Mouse (Mus musculus): ENCODE measurements around the gene Pkd1l2.

The Pkd1l2 gene

GRCm38 (mm10) chr8:117082399-117082872 lies at the start of gene Pkd1l2:
TSS of gene Pkd1l2 (minus strand) at chr8:117082449.
- no peak for DNase-seq (ENCODE audit: low spot score)

GRCm38 (mm10) chr8:117127063-117127462 lies 44.8 kb upstream of the Pkd1l2 start:
- DNase-seq (ENCODE audit: low spot score), result no peak

- DNase-seq (ENCODE audit: low spot score), result no peak
These were observed 44.2 kb upstream of the Pkd1l2 start for GRCm38 (mm10) chr8:117126411-117126810.

GRCm38 (mm10) chr8:117125854-117126253 lies 43.6 kb upstream of the Pkd1l2 start:
- DNase-seq (ENCODE audit: low spot score), result no peak

GRCm38 (mm10) chr8:117123850-117124633 lies 41.8 kb upstream of the Pkd1l2 start:
- DNase-seq (ENCODE audit: low spot score), result no peak

- DNase-seq (ENCODE audit: low spot score), result no peak
These were observed 39.0 kb upstream of the Pkd1l2 start for GRCm38 (mm10) chr8:117121277-117121676.

- no peak for DNase-seq (ENCODE audit: low spot score)
These were observed 36.2 kb upstream of the Pkd1l2 start for GRCm38 (mm10) chr8:117118409-117118808.

GRCm38 (mm10) chr8:117116534-117116933 lies 34.3 kb upstream of the Pkd1l2 start:
- DNase-seq (ENCODE audit: low spot score), result no peak

GRCm38 (mm10) chr8:117115676-117116446 lies 33.6 kb upstream of the Pkd1l2 start:
- peak; percentile 27 for DNase-seq (ENCODE audit: low spot score)

GRCm38 (mm10) chr8:117115094-117115493 lies 32.8 kb upstream of the Pkd1l2 start:
- no peak for DNase-seq (ENCODE audit: low spot score)

- no peak for DNase-seq (ENCODE audit: low spot score)
These were observed 30.0 kb upstream of the Pkd1l2 start for GRCm38 (mm10) chr8:117112261-117112660.

- DNase-seq (ENCODE audit: low spot score), result no peak
These were observed 29.4 kb upstream of the Pkd1l2 start for GRCm38 (mm10) chr8:117111641-117112040.

GRCm38 (mm10) chr8:117109801-117110390 lies 27.6 kb upstream of the Pkd1l2 start:
- DNase-seq (ENCODE audit: low spot score), result peak; percentile 60

- DNase-seq (ENCODE audit: low spot score), result no peak
These were observed 26.9 kb upstream of the Pkd1l2 start for GRCm38 (mm10) chr8:117109018-117109711.

GRCm38 (mm10) chr8:117107533-117107932 lies 25.3 kb upstream of the Pkd1l2 start:
- peak; percentile 67 for DNase-seq (ENCODE audit: low spot score)

GRCm38 (mm10) chr8:117097564-117098191 lies 15.4 kb upstream of the Pkd1l2 start:
- DNase-seq (ENCODE audit: low spot score), result no peak

GRCm38 (mm10) chr8:117097051-117097563 lies 14.9 kb upstream of the Pkd1l2 start:
- DNase-seq (ENCODE audit: low spot score), result no peak

- no peak for DNase-seq (ENCODE audit: low spot score)
These were observed 13.4 kb upstream of the Pkd1l2 start, which contains the start of gene Bco1 for GRCm38 (mm10) chr8:117095647-117096046. TSS of gene Bco1 (plus strand) at chr8:117095854.

- DNase-seq (ENCODE audit: low spot score), result no peak
These were observed 11.8 kb upstream of the Pkd1l2 start for GRCm38 (mm10) chr8:117094053-117094452.

- no peak for DNase-seq (ENCODE audit: low spot score)
These were observed 7.6 kb upstream of the Pkd1l2 start for GRCm38 (mm10) chr8:117089802-117090201.

GRCm38 (mm10) chr8:117087036-117087435 lies 4.8 kb upstream of the Pkd1l2 start:
- DNase-seq (ENCODE audit: low spot score), result no peak

Data from ovary, postnatal 14 days (tissue).